Mouse (Mus musculus) olfactory bulb, adult 2 months (tissue): Measurements from ENCODE around the gene Nfu1.

Source experiments
- CTCF ChIP-seq: fragments of 200-500 bp; IDR thresholded peaks from 2 replicates; pipeline ENCODE4 v1.5.1; 2012; ENCODE audit warnings: low read depth, mild to moderate bottlenecking, low read length, moderate library complexity; ENCODE audit not compliant: insufficient read depth
- POLR2A ChIP-seq: fragments of 200-500 bp; IDR thresholded peaks from 2 replicates; pipeline ENCODE4 v1.6.1; 2012; ENCODE audit warnings: mild to moderate bottlenecking, low read depth, low read length, moderate library complexity; ENCODE audit not compliant: insufficient read depth

- TF ChIP-seq POLR2A = no peak
- TF ChIP-seq CTCF = no peak
Observed at GRCm38 (mm10) chr6:87032401-87032800, 23.4 kb downstream of the Nfu1 start.
